Mouse (Mus musculus) forebrain, embryonic 13.5 days (tissue): Measurements from ENCODE around the gene Kifc3. TPM values are rescaled to one million over a fixed set of nuclear protein-coding genes. Genes with fewer than 3 reads are reported as not detected.

ENCODE experiments used
- polyA plus RNA-seq: library from polyadenylated mRNA; unstranded; fragments of >200 nt; fragmentation: Nextera tagmentation; extraction: Ambion mirVana; gene quantifications from 2 replicates; pipeline ENCODE4 v1.2.1, GENCODE M21; 2015

The Kifc3 gene
- polyA plus RNA-seq, 1 experiment from 2014 or later: 8.2 TPM

Other genes with a start within 250 kb of the Kifc3 start
- 156 and 178 TPM in 2 replicates for gene Adgrg1, start 228.1 kb downstream of the Kifc3 start, polyA plus RNA-seq
- 0.79 and 1.0 TPM in 2 replicates for gene Adgrg3, start 185.1 kb downstream of the Kifc3 start, polyA plus RNA-seq
- gene Drc7, start 147.7 kb downstream of the Kifc3 start, polyA plus RNA-seq: 0.49 and 1.0 TPM in 2 replicates
- gene Katnb1, start 121.6 kb downstream of the Kifc3 start, polyA plus RNA-seq: 37.2 and 40.0 TPM in 2 replicates
- gene Cngb1, start 103.8 kb upstream of the Kifc3 start, polyA plus RNA-seq: 0.43 and 0.57 TPM in 2 replicates
- gene Tepp, start 107.8 kb upstream of the Kifc3 start, polyA plus RNA-seq: 0.39 and 1.1 TPM in 2 replicates
- 15.3 and 16.0 TPM in 2 replicates for gene Zfp319, start 129.1 kb upstream of the Kifc3 start, polyA plus RNA-seq
- gene Usb1, start 129.5 kb upstream of the Kifc3 start, polyA plus RNA-seq: 43.7 and 45.8 TPM in 2 replicates
- gene Mmp15, start 149.5 kb upstream of the Kifc3 start, polyA plus RNA-seq: 10.9 and 11.2 TPM in 2 replicates
- 144 and 148 TPM in 2 replicates for gene Cfap20, start 232.1 kb upstream of the Kifc3 start, polyA plus RNA-seq